Mouse (Mus musculus) megakaryocyte-erythroid progenitor cell, adult 5-6 weeks (primary cell): ENCODE data around the gene Hltf. TPM values are rescaled to one million over a fixed set of nuclear protein-coding genes. Genes with fewer than 3 reads are reported as not detected.

Source experiments
- ATAC-seq: replicated peaks from 2 replicates; pipeline ENCODE4 v1.8.0; 2016; ENCODE audit warnings: mild to moderate bottlenecking, inconsistent platforms; ENCODE audit not compliant: severe bottlenecking, poor library complexity, low FRiP score, low TSS enrichment
- total RNA-seq, 2 experiments: library from RNA; stranded (forward) in 1 of 2; stranded (reverse) in 1 of 2; fragments of 200-1000, 215-1000 nt in 1 of 2; fragments of >200 nt in 1 of 2; fragmentation: Nextera tagmentation in 1 of 2; gene quantifications; 2 replicates each; pipeline ENCODE4 v1.2.3; 2014 to 2017

Hltf gene
- total RNA-seq, 2 experiments from 2014 or later: 31.0 to 46.3 TPM

DNA sequence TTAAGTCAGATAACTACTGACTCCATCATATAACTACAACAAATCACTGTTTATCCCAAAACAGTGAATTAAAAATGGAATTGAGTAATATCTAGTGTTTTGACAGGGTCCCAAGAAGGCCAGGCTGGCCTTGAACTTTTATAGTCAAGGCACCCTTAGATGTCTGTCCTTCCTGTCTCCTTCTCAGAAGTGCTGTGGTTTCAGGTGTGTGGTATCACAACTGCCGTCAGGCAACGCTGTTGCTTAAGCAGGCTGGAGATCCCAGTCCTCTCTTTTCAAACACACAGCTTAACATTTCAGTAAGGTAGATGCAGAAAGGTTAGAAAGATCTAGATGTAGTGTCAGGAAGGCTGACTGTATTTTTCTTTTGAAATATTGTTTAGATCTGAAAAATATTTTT, 84.5 kb downstream of the Hltf start:
- no peak for ATAC-seq

DNA sequence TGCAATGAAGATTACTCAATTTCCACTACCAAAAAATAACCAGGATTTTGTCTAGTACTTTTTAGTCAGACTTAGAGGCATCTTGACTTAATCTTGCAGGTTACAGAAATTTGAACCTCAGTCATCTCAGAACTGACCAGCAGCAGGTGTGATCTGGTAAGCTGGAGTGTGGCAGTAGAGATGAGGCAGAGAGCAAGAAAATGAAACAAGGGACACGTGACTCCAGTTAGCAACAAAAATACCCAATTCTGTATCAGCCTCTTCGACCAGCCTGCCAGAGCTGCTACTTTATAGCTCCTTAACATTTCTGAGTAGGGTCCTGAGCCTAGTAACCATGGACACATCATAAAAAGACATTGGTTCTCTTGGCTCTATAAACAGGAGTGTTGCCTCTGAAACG, 85.0 kb downstream of the Hltf start:
- ATAC-seq: no peak

DNA sequence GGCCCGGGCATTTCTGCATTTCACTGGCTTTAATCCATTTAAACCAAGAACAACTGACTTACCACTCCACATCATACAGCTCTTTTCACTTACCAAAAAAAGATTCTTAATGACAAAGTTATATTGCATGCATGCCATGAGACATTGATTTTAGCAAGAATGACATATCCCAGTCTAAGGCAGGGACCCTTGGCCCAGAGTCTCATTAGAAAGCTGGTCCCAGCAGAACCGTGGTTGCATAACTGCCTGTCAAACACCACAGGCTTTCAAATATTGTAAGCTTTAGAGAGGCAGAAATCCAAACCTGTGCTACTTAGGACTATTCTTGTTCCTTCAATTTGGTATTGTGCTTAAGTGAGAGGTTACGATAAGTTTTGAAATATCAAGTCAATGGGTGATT, 86.1 kb downstream of the Hltf start:
- no peak for ATAC-seq

DNA sequence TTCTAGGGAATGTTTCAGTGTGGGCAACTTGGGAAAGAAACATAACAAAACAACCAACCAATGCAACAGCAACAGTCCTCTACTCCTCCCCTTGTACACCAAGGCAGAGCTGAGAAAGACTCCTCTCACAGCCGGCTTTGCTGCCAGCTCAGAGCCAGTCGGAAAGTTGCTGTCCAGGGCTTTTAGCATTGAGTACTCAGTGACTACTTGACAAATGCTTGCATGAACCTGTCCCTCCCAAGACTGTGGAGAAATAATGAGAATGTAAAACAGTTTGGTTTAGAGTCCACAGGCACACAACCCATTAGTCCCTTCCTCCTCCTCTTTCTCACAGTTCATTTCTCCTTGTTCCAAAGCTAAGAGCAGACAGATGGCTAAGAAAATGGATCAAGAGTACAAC, 86.8 kb downstream of the Hltf start:
- ATAC-seq: no peak

DNA sequence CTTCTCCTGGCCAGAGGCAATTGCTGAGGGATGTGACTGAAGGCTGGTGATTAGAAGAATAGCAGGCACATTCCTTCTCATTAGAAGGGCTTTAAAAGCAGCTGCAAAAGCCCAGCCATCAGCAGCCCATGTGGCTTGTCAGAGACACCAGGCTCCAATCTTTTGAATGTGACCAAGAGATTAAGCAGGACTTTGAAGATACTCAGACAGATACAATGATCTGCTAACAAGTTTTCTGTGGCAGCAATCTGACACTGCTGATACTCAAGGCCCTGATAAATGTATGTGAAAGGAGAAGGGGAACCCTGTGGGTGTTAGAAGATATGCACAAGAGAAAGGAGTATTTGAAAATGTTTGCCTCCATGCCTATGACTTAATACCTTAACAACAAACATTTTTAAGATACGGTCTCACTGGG, 88.1 kb downstream of the Hltf start:
- ATAC-seq: peak; percentile 62

DNA sequence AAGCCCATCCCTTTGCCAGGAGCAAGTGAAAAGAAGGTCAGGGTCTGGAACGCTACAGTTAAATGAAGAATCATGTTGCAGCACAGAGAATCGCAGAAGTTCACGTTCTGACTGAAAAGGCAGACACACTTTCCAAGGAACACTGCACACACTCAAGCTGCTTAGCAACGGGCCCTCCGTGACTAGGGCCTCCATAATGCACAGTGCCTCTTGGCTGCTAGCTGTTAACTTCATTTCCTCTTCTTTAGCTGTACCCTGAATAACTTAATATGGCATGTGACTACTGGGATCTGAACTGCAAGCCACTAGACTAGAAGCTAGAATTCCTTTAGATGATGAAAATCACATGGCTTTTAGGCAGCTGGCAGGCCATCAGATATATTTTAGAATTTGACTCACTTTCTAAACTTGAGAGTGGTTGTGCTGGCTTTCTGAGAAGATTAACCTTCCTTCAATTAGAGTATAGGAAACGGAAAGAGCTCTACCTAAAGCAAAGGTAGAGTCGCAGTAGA, 89.3 kb downstream of the Hltf start:
- no peak for ATAC-seq

DNA sequence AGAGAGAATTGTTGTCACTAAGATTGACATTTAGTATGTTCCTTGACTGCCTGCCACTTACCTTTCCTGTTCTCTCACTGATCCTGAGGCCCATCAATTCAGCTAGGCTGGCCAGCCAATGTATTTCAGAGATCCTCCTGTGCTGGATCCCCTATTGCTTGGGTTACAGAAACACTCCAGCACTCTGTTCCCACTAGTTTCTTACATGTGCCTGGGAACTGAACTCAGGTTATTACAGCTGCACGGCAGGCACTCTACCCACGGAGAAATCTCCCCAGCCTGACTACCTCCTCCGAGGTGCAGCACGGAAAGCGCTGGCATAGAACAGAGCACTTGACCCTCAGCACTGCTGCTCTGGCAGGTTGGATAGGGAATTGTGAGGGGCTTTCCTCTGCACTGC, 90.0 kb downstream of the Hltf start:
- ATAC-seq: no peak

DNA sequence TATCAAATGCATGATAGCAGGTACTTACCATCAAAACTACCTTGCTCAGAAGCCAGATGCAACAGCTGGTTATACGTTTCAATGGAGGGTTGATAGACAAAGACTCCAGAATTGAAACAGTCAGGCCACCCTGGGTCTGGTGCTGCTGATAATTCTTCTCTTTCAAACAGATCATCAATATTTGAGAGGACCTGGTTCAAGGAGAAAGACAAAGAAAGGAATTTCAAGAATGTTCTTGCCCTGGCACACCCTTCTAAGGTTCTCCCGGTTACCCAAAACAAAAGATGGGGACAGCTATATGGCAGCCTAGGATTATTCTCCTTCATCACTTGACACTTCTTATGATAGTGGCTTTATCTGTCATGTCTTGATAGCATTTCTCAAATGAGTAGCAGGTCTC, 92.9 kb downstream of the Hltf start:
- ATAC-seq: no peak

DNA sequence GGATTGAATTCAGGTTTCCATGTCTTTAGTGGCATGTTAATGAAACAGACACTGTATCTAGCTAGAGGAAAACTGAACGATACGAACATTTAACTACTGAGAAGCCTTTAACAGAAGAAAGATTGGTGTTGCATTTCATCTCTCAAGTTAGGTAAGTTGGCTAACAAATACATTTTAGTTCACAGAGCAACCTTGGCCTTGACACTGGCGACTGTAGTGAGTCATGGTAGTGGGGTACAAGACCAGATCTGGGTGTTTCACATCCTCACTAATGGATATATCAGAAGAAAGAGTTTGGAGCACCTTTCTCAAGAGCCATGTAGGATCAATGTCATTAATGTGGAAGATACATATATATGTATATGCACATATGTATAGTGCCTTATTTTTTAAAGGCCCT, 94.0 kb downstream of the Hltf start:
- no peak for ATAC-seq

DNA sequence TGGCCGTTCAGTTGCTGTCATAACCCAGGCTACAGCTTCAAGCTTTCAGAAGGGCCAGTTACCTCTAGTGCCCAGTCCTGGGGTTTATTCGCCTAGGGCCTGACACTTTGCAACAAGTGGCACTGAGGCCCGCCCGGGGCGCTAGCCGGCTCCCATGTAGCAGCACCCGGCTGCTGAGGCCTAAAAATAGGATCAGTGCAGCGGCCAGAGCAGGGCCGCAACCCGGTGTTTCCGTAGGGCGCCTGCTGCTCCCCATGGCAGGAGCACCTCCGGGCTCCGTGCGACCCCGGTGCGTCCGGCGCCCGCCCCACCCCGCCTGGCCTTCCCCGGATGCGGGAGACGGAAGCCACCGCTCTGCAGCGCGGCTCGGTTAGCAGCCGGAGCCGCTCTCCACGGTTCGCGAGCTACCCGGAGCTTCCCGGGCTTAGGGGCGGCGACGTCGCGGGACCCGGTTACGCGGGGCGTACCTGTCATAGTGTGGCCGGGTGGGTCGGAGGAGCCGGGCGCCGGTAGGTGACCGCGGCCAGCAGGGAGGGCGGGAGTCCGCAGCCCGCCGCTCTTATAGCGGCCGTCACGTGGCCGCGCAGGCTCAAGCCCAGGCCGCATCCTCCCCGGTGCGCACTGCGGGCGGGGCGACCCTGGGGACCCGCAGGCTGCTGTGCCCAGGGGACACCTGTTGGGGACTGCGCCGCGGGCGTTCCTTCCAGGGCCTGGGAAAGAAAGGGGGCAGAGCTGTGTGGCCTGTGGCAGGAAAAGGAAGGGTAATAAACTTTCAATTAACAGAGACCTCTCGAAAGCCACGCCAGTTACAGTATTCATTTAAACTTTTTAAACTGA, 97.1 kb downstream of the Hltf start, which contains the start of gene Gyg:
TSS of gene Gyg (minus strand) at position 787 of the 837 bp plus-strand sequence.
- peak; percentile 89 for ATAC-seq

DNA sequence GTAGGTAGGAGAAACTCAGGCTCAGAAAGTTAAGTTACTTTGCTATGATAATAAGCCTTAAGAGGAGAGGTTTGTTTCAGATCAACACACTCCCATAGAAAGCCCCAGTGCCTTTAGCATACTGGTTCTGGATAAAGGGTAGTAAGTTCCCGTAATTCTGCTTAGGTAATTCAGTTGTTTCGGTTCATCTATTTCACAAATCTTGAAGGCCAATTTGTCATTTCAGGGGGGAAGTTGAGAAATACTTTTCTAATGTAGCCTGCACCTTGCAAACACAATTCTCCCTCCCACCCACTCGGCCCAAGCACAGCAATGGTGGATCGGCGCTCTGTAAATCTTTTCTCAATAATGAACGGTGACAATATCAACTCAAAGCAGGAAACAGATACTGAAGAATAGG, 97.9 kb downstream of the Hltf start:
- ATAC-seq: 0 out of 2 replicates have a peak, but pooled peaks have one; percentile 3

DNA sequence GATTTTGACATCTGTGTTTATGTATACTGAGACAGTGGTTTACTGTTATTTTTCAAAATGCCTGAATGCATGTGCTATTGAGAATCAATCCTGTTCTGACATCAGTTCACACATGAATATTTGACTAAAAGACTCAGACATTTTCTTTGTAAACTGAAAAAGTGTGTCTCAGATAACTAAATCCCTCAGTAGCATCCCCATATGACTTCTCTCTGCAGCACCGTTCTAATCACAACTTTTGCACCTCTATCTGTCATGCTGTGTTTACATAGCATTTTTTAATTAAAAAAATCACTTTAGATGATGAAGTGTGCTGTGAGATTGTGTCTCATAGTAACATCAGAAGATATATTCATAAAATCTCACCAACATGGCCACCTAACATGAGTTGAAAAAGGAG, 109.9 kb downstream of the Hltf start:
- no peak for ATAC-seq

Other genes with a start within 250 kb of the Hltf start
- not detected in 2 replicates for gene Cp, start 100.8 kb upstream of the Hltf start, total RNA-seq (2014; fragmentation: Nextera tagmentation)
- gene Cp, start 100.8 kb upstream of the Hltf start, total RNA-seq (2017): 0.09 TPM in 1 of 2 replicates, not detected in the other
- 17.6 and 33.9 TPM in 2 replicates for gene Hps3, start 22.5 kb upstream of the Hltf start, total RNA-seq (2014; fragmentation: Nextera tagmentation)
- 15.2 and 17.1 TPM in 2 replicates for gene Hps3, start 22.5 kb upstream of the Hltf start, total RNA-seq (2017)
- gene Gyg, start 97.5 kb downstream of the Hltf start, total RNA-seq (2014; fragmentation: Nextera tagmentation): 45.3 and 59.7 TPM in 2 replicates
- 19.5 and 26.3 TPM in 2 replicates for gene Gyg, start 97.5 kb downstream of the Hltf start, total RNA-seq (2017)
- 6.0 and 7.8 TPM in 2 replicates for gene Cpa3, start 184.4 kb downstream of the Hltf start, total RNA-seq (2014; fragmentation: Nextera tagmentation)
- 7.1 and 25.5 TPM in 2 replicates for gene Cpa3, start 184.4 kb downstream of the Hltf start, total RNA-seq (2017)
- gene Cpb1, start 217.9 kb downstream of the Hltf start, total RNA-seq (2014; fragmentation: Nextera tagmentation): not detected in 2 replicates
- not detected in 2 replicates for gene Cpb1, start 217.9 kb downstream of the Hltf start, total RNA-seq (2017)